Mouse (Mus musculus) cerebellum, adult 2 months (tissue): ENCODE results near the gene Sytl3.

Experiments
- CTCF ChIP-seq: fragments of 200-500 bp; IDR thresholded peaks from 2 replicates; pipeline ENCODE4 v1.5.1; 2011; ENCODE audit warnings: low read depth, mild to moderate bottlenecking, control low read depth, low read length, moderate library complexity, borderline replicate concordance; ENCODE audit not compliant: insufficient read depth
- POLR2A ChIP-seq: fragments of 200-500 bp; IDR thresholded peaks from 2 replicates; pipeline ENCODE4 v1.6.1; 2011; ENCODE audit warnings: low read length, control low read depth, borderline replicate concordance; ENCODE audit not compliant: insufficient read depth

- no peak for TF ChIP-seq CTCF
- TF ChIP-seq POLR2A = no peak
These were observed 87.7 kb downstream of the Sytl3 start for GRCm38 (mm10) chr17:6746452-6747231.
